Mouse (Mus musculus): Measurements from ENCODE around the gene Wwox. TPM values are rescaled to one million over a fixed set of nuclear protein-coding genes. Genes with fewer than 3 reads are reported as not detected.

Gene Wwox
- polyA plus RNA-seq, 1 experiment from 2014 or later: 13.8 TPM

DNA sequence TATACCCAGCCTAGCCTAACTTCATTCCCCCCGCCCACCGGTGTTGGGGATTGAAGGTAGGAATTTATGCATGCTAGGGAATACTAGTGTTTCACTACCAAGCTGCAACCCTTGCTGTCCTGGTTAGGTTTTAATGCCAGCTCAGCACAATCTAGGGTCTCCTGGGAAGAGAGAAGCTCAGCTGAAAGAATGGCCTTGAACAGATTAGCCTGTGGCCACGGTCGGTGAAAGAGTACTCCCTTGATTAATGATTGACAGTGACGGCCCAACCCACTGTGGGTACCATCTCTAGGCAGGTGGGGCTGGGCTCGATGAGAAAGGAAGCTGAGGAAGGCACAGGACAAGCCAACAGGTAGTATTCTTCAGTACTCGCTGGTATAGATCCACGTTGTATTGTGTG is 40.3 kb downstream of the Wwox start:
- Histone ChIP-seq H3K4me2 (ENCODE audit: low read depth, low read length) (no peak overlapping the region), H3K9ac (replicated peaks; ENCODE audit: low read depth, low read length) (no peak overlapping the region), H3K27me3 (ENCODE audit: control insufficient read depth, insufficient read depth, low read length) (no peaks in the 10 kb centered on the region), H3K27ac (ENCODE audit: low read depth, low read length) (no peak overlapping the region), H3K9me3 (ENCODE audit: control insufficient read depth, low read length) (no peaks in the 10 kb centered on the region), H3K4me1 (ENCODE audit: control insufficient read depth, insufficient read depth, low read length) (no peaks in the 10 kb centered on the region), H3K36me3 (ENCODE audit: control insufficient read depth, insufficient read depth, low read length) (no peaks in the 10 kb centered on the region), H3K4me3 (ENCODE audit: low read depth, low read length) (no peak overlapping the region)
- WGBS: 64% methylated on average over 8 of the region's 8 CpGs
- no peak for ATAC-seq (ENCODE audit: low read depth)

DNA sequence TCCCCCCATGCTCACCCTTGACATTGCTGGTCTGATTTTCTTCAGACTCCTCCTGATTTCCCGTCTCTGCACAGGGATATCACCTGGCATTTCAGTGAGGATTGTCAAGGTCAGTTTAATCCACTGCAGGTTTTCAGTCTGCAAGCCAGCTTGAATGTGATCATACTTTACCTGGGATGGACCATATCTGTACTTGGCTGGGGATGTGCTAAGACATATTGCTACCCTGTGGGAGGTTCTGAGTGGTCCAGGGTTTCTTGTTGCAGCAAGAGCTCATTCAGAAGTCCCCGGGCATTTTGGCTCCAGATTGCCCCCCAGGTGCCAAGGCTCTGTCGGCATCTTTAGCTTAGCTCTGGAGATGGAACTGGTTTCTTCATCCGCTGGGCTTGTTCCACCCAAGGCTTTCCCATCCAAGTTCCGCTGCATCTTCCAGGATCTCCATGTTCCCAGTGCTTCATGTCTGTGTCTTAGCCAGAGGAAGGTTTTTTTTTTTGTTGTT is 52.3 kb downstream of the Wwox start:
- no peak overlapping the region for H3K9ac ChIP-seq (replicated peaks; ENCODE audit: low read depth, low read length)
- no peaks in the 10 kb centered on the region for H3K36me3 ChIP-seq (ENCODE audit: control insufficient read depth, insufficient read depth, low read length)
- no peak overlapping the region for H3K4me3 ChIP-seq (ENCODE audit: low read depth, low read length)
- no peaks in the 10 kb centered on the region for H3K9me3 ChIP-seq (ENCODE audit: control insufficient read depth, low read length)
- no peaks in the 10 kb centered on the region for H3K4me1 ChIP-seq (ENCODE audit: control insufficient read depth, insufficient read depth, low read length)
- 92% methylated on average over 5 of the region's 5 CpGs for WGBS
- no peak for ATAC-seq (ENCODE audit: low read depth)
- H3K27me3 ChIP-seq (ENCODE audit: control insufficient read depth, insufficient read depth, low read length): no peaks in the 10 kb centered on the region
- H3K27ac ChIP-seq (ENCODE audit: low read depth, low read length): no peak overlapping the region
- H3K4me2 ChIP-seq (ENCODE audit: low read depth, low read length): no peak overlapping the region

DNA sequence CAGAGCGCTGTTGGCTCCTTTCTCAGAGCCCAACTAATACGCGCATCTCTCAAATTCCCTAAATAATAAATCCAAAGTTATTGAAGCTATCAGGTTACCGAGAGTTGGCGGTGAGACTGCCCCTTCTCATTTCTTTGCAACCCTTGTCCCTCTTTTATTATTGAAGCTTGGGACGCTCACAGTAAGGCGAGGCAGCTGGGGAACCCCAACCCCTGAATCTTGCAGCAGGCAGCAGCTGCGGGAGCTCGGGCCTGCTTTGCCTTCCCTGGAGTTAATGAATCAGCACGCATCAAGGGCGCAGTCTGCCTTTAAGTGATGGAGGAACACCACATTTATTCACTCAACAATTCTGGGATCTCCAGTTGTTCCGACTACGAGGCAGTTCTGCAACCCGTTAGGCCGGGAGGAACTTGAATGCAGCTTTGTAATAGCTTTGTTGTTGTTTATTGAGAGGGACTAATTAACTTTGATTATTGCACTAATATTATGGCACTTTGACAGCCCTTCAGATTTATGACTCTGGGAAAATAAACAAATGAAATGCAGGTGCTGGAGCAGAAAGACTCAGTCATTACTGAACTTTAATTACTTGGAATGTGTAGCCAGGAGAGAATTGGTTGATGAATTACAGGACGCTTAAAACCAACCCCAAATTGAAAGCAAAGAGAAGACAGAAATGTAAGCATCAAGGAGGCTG is 60.1 kb downstream of the Wwox start:
- H3K36me3 ChIP-seq (ENCODE audit: control insufficient read depth, insufficient read depth, low read length): no peaks in the 10 kb centered on the region
- H3K4me2 ChIP-seq (ENCODE audit: low read depth, low read length): no peak overlapping the region
- peaks cover 12% of the 10 kb centered on the region for H3K4me1 ChIP-seq (ENCODE audit: control insufficient read depth, insufficient read depth, low read length)
- no peak for ATAC-seq (ENCODE audit: low read depth)
- H3K9me3 ChIP-seq (ENCODE audit: control insufficient read depth, low read length): no peaks in the 10 kb centered on the region
- no peak overlapping the region for H3K27ac ChIP-seq (ENCODE audit: low read depth, low read length)
- 25% methylated on average over 16 of the region's 16 CpGs for WGBS
- no peak overlapping the region for H3K4me3 ChIP-seq (ENCODE audit: low read depth, low read length)
- no peaks in the 10 kb centered on the region for H3K27me3 ChIP-seq (ENCODE audit: control insufficient read depth, insufficient read depth, low read length)
- no peak overlapping the region for H3K9ac ChIP-seq (replicated peaks; ENCODE audit: low read depth, low read length)

DNA sequence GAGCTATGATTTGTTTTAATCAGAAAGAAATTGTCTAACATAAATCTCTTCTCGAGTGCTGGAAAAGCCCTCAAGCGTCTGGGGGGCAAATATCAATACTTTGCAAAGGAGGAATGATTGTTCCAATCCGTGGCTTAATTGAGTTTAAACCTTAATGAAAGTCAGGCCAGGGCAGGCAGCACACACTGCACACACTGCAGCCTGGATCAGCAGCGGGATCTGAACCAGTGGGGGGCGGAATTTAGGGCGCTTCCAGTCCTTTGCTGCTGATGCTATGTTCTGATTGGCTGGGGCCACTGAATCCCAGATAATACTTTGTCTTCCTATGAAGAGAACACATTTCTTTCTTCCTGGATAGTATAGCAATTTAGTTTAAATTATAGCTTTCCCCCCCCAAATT is 62.5 kb downstream of the Wwox start:
- WGBS: 36% methylated on average over 6 of the region's 6 CpGs
- no peaks in the 10 kb centered on the region for H3K9me3 ChIP-seq (ENCODE audit: control insufficient read depth, low read length)
- ATAC-seq (ENCODE audit: low read depth): no peak

DNA sequence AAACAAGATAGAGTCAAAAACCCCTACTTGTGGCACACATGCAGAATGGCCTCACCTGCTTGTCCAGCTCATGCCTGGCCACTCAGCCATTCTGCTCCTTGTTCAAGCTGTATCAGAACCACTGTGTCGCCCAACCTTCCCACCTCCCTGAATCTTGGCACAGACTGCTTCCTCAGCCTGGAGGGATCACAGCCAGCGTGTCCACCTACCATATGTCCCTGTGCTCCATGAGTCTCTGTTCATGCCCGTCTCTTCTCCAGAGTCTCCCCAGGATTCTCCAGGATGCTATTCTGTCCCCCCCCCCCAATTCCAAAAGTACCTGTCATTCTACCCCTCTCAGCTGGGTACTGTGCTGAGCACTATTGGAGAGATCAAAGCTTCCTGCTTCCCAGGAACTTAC is 63.7 kb downstream of the Wwox start:
- no peak overlapping the region for H3K4me3 ChIP-seq (ENCODE audit: low read depth, low read length)
- H3K4me2 ChIP-seq (ENCODE audit: low read depth, low read length): no peak overlapping the region
- 94% methylated on average over 3 of the region's 3 CpGs for WGBS
- no peak for ATAC-seq (ENCODE audit: low read depth)
- H3K36me3 ChIP-seq (ENCODE audit: control insufficient read depth, insufficient read depth, low read length): no peaks in the 10 kb centered on the region
- no peaks in the 10 kb centered on the region for H3K9me3 ChIP-seq (ENCODE audit: control insufficient read depth, low read length)
- no peak overlapping the region for H3K9ac ChIP-seq (replicated peaks; ENCODE audit: low read depth, low read length)
- peaks cover 19% of the 10 kb centered on the region for H3K4me1 ChIP-seq (ENCODE audit: control insufficient read depth, insufficient read depth, low read length)
- no peak overlapping the region for H3K27ac ChIP-seq (ENCODE audit: low read depth, low read length)
- H3K27me3 ChIP-seq (ENCODE audit: control insufficient read depth, insufficient read depth, low read length): no peaks in the 10 kb centered on the region

More for the DNA sequence above, 62.5 kb downstream of the Wwox start:
- H3K4me1 ChIP-seq (ENCODE audit: control insufficient read depth, insufficient read depth, low read length): peaks cover 17% of the 10 kb centered on the region
- H3K36me3 ChIP-seq (ENCODE audit: control insufficient read depth, insufficient read depth, low read length): no peaks in the 10 kb centered on the region
- no peaks in the 10 kb centered on the region for H3K27me3 ChIP-seq (ENCODE audit: control insufficient read depth, insufficient read depth, low read length)
- H3K9ac ChIP-seq (replicated peaks; ENCODE audit: low read depth, low read length): no peak overlapping the region
- H3K4me3 ChIP-seq (ENCODE audit: low read depth, low read length): no peak overlapping the region
- no peak overlapping the region for H3K27ac ChIP-seq (ENCODE audit: low read depth, low read length)
- H3K4me2 ChIP-seq (ENCODE audit: low read depth, low read length): no peak overlapping the region

DNA sequence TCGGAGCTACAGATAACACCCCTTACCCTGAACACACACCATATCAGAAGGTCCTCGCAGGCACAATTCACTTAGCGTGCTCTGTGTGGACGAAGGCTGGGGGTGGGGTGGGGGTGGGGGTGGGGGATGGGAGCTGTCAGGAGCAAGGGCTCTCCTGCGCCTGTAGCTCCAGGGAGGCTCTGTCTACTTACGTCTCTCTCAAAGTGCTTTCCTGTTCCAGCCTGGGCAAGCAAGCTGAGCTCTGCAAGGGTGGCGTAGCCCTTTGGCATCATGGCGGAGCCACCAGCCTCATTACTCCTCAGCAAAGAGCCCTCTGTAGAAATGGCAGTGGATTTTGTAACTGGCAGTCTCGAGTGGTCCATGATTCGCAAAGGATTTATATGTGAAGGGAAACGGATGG is 65.4 kb downstream of the Wwox start:
- no peak overlapping the region for H3K4me2 ChIP-seq (ENCODE audit: low read depth, low read length)

DNA sequence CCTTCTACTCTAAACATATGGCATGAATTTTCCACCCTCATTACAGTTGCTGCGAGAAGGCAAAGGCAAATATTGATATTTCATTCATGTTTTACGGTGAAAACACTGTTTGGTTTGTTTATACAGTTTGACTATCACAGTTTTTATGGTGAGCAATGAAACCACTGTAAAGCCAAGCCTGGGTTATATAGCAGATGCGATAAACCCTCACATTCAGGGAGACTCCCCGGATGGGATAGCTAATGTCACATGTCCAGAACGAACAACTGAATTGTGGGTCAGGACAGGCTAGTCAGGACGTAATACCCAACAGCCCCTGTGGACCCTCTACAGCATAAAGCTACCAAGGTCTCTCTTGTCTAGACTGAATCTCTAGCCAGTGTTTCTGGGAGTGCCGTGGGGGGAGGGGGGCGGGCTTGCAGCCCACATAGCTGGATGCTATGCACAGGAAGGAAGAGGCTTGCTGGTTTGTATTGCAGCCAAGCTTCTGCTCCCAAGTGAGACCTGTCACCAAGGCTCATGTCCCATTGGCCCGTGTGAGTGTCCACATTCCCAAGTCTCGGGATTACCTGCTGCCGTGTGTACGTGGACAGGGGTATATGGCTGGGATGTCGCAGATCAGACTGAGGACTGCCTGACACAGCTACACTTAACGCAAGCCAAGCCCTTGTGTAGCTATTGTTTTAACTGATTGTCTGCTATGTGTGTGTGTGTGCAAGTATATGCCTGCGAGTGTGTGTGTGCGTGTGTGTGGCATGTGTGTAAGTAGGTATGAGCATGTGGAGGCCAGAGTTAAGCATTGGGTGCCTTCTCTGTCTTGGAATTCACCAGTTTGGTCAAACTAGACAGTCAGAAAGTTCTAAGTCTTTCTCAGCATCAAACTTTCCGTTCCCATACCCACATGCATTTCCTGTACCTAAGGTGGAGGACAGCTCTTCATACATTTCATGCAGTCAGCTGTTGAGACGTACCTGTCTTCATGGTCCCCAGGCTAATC is 66.2 kb downstream of the Wwox start:
- no peak for ATAC-seq (ENCODE audit: low read depth)
- Histone ChIP-seq H3K4me1 (ENCODE audit: control insufficient read depth, insufficient read depth, low read length) (peaks cover 14% of the 10 kb centered on the region), H3K4me3 (ENCODE audit: low read depth, low read length) (no peak overlapping the region), H3K27ac (ENCODE audit: low read depth, low read length) (no peak overlapping the region), H3K27me3 (ENCODE audit: control insufficient read depth, insufficient read depth, low read length) (no peaks in the 10 kb centered on the region), H3K9ac (replicated peaks; ENCODE audit: low read depth, low read length) (no peak overlapping the region), H3K36me3 (ENCODE audit: control insufficient read depth, insufficient read depth, low read length) (no peaks in the 10 kb centered on the region), H3K9me3 (ENCODE audit: control insufficient read depth, low read length) (no peaks in the 10 kb centered on the region), H3K4me2 (ENCODE audit: low read depth, low read length) (no peak overlapping the region)
- 81% methylated on average over 18 of the region's 18 CpGs for WGBS

More for the DNA sequence above, 65.4 kb downstream of the Wwox start:
- 45% methylated on average over 11 of the region's 11 CpGs for WGBS
- peaks cover 14% of the 10 kb centered on the region for H3K4me1 ChIP-seq (ENCODE audit: control insufficient read depth, insufficient read depth, low read length)
- H3K27me3 ChIP-seq (ENCODE audit: control insufficient read depth, insufficient read depth, low read length): no peaks in the 10 kb centered on the region
- H3K9me3 ChIP-seq (ENCODE audit: control insufficient read depth, low read length): no peaks in the 10 kb centered on the region
- ATAC-seq (ENCODE audit: low read depth): no peak
- H3K27ac ChIP-seq (ENCODE audit: low read depth, low read length): peak overlapping the region; percentile 35; the same call in 1 of the 2 replicates
- no peak overlapping the region for H3K4me3 ChIP-seq (ENCODE audit: low read depth, low read length)
- H3K9ac ChIP-seq (replicated peaks; ENCODE audit: low read depth, low read length): no peak overlapping the region
- H3K36me3 ChIP-seq (ENCODE audit: control insufficient read depth, insufficient read depth, low read length): no peaks in the 10 kb centered on the region

DNA sequence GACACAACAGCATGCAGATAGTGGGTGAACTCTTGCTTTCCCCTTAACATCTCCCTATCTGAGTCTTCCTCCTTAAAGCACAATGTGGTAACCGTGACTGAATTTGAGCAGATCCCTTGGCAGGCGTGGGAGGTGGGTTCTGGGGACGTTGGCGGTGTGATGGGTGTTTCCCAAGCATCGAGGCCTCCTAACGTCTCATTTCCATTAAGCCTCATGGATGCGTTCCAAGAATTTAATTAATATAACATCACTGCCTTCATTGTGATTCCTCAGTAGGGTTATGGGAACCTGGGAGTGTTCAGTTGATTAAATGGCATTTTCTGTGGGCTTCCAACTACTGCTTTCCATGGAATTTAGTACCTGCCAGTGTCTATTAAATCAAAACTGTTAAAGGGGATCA is 67.9 kb downstream of the Wwox start:
- Histone ChIP-seq H3K27ac (ENCODE audit: low read depth, low read length) (no peak overlapping the region), H3K9me3 (ENCODE audit: control insufficient read depth, low read length) (no peaks in the 10 kb centered on the region), H3K9ac (replicated peaks; ENCODE audit: low read depth, low read length) (no peak overlapping the region), H3K4me3 (ENCODE audit: low read depth, low read length) (no peak overlapping the region), H3K36me3 (ENCODE audit: control insufficient read depth, insufficient read depth, low read length) (no peaks in the 10 kb centered on the region), H3K27me3 (ENCODE audit: control insufficient read depth, insufficient read depth, low read length) (no peaks in the 10 kb centered on the region), H3K4me2 (ENCODE audit: low read depth, low read length) (no peak overlapping the region), H3K4me1 (ENCODE audit: control insufficient read depth, insufficient read depth, low read length) (peaks cover 9% of the 10 kb centered on the region; the same call in 1 of the 2 replicates)
- WGBS: 42% methylated on average over 7 of the region's 7 CpGs
- ATAC-seq (ENCODE audit: low read depth): no peak

DNA sequence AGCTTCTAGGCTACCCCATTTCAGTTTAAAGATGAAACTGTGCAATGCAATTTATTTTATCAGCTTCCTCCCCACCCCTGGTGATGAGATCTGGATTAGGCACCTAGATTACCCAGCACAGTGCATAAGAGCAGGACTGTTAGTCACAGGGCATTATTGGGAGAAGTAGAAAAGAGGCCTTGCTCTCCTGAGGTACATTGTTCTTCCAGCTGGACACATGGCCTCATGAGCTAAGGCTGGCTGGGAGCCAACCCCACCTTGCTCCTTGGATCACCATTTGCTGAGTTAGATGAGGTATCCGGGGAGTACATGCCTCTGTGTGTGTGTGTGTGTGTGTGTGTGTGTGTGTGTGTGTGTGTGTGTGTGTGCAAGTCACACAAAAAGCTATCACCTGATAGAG is 70.8 kb downstream of the Wwox start:
- Histone ChIP-seq H3K27me3 (ENCODE audit: control insufficient read depth, insufficient read depth, low read length) (no peaks in the 10 kb centered on the region), H3K9me3 (ENCODE audit: control insufficient read depth, low read length) (no peaks in the 10 kb centered on the region), H3K4me3 (ENCODE audit: low read depth, low read length) (no peak overlapping the region), H3K4me1 (ENCODE audit: control insufficient read depth, insufficient read depth, low read length) (peaks cover 7% of the 10 kb centered on the region; the same call in 1 of the 2 replicates), H3K36me3 (ENCODE audit: control insufficient read depth, insufficient read depth, low read length) (no peaks in the 10 kb centered on the region), H3K4me2 (ENCODE audit: low read depth, low read length) (no peak overlapping the region), H3K9ac (replicated peaks; ENCODE audit: low read depth, low read length) (no peak overlapping the region), H3K27ac (ENCODE audit: low read depth, low read length) (no peak overlapping the region)
- ATAC-seq (ENCODE audit: low read depth): no peak
- 67% methylated on average over 1 of the region's 1 CpGs for WGBS

Measured in neural tube, embryonic 14.5 days (tissue).